Mouse (Mus musculus) CH12.LX (cell line): ENCODE measurements around the gene Best2. TPM values are rescaled to one million over a fixed set of nuclear protein-coding genes. Genes with fewer than 3 reads are reported as not detected.

Experiments
- DNase-seq: peaks from one replicate; pipeline ENCODE4 v3.0.0-alpha.2; 2013; ENCODE audit errors: extremely low read depth
- H3K27ac ChIP-seq: 2 replicates; pipeline ENCODE4 v1.5.1; 2012; ENCODE audit warnings: low read depth, mild to moderate bottlenecking, control low read depth, moderate library complexity; ENCODE audit not compliant: insufficient read depth
- H3K27me3 ChIP-seq: replicated peaks from 2 replicates; pipeline ENCODE3; 2012; ENCODE audit warnings: inconsistent platforms
- H3K36me3 ChIP-seq, 2 experiments: replicated peaks in 1 of 2; 2 replicates each; pipeline versions ENCODE3 to v1.6.1; 2012; ENCODE audit warnings: inconsistent platforms in 1 of 2, low read length in 1 of 2, mild to moderate bottlenecking in 1 of 2, mixed read lengths in 1 of 2, moderate library complexity in 1 of 2; ENCODE audit not compliant: control insufficient read depth in 1 of 2, insufficient read depth in 1 of 2
- H3K4me1 ChIP-seq, 2 experiments: 2 replicates each; pipeline ENCODE4 v1.6.1; 2012; ENCODE audit warnings: inconsistent platforms in 1 of 2, moderate library complexity in 1 of 2; ENCODE audit not compliant: insufficient read depth in 2 of 2, control insufficient read depth in 1 of 2
- H3K4me2 ChIP-seq: 2 replicates; pipeline ENCODE4 v1.6.1; 2012; ENCODE audit warnings: low read depth, mild to moderate bottlenecking, control low read depth; ENCODE audit not compliant: poor library complexity, insufficient read depth, severe bottlenecking
- H3K4me3 ChIP-seq, 3 experiments: fragments of 150-350 bp in 1 of 3; sonication (generic) in 1 of 3; replicated peaks in 1 of 3; 2 replicates each; pipeline versions ENCODE3 to v1.5.1; 2011 to 2012; ENCODE audit warnings: low read depth in 2 of 3, low read length in 2 of 3, mild to moderate bottlenecking in 2 of 3, moderate library complexity in 2 of 3, control low read depth in 1 of 3, improper control_type of control experiment in 1 of 3, inconsistent platforms in 1 of 3, mixed read lengths in 1 of 3; ENCODE audit not compliant: poor library complexity in 1 of 3
- H3K79me2 ChIP-seq: replicated peaks from 2 replicates; pipeline ENCODE4 v1.6.1; 2012; ENCODE audit warnings: mild to moderate bottlenecking, moderate library complexity; ENCODE audit not compliant: control insufficient read depth, poor library complexity, insufficient read depth, severe bottlenecking; ENCODE audit errors: extremely low read depth
- H3K9ac ChIP-seq: 2 replicates; pipeline ENCODE4 v1.6.1; 2012; ENCODE audit warnings: low read depth, mild to moderate bottlenecking, control low read depth, moderate library complexity; ENCODE audit not compliant: insufficient read depth
- H3K9me3 ChIP-seq: replicated peaks from 2 replicates; pipeline ENCODE3; 2012; ENCODE audit warnings: low read length, inconsistent platforms, mixed read lengths
- BHLHE40 ChIP-seq: IDR thresholded peaks from 2 replicates; pipeline ENCODE4 v1.6.1; 2011; ENCODE audit warnings: mild to moderate bottlenecking, low read depth, low read length, improper control_type of control experiment
- CHD1 ChIP-seq: IDR thresholded peaks from 2 replicates; pipeline ENCODE4 v1.6.1; 2012; ENCODE audit warnings: low read depth, low read length, improper control_type of control experiment, inconsistent platforms
- CHD2 ChIP-seq: IDR thresholded peaks from 2 replicates; pipeline ENCODE4 v1.6.1; 2011; ENCODE audit warnings: low read length, improper control_type of control experiment
- CTCF ChIP-seq, 2 experiments: IDR thresholded peaks in 1 of 2; conservative IDR thresholded peaks in 1 of 2; 2 replicates each; pipeline ENCODE4 v1.5.1; 2011 to 2012; ENCODE audit warnings: low read depth in 2 of 2, low read length in 2 of 2, improper control_type of control experiment in 1 of 2, inconsistent platforms in 1 of 2, mild to moderate bottlenecking in 1 of 2, moderate library complexity in 1 of 2
- E2F4 ChIP-seq: IDR thresholded peaks from 2 replicates; pipeline ENCODE4 v1.6.1; 2011; ENCODE audit warnings: low read depth, low read length, improper control_type of control experiment; ENCODE audit not compliant: insufficient replicate concordance
- ELF1 ChIP-seq: IDR thresholded peaks from 2 replicates; pipeline ENCODE4 v1.6.1; 2014; ENCODE audit warnings: low read depth, mild to moderate bottlenecking, inconsistent platforms, low read length, improper control_type of control experiment
- EP300 ChIP-seq: IDR thresholded peaks from 2 replicates; pipeline ENCODE4 v1.6.1; 2011; ENCODE audit warnings: low read length, improper control_type of control experiment
- ETS1 ChIP-seq: conservative IDR thresholded peaks from 2 replicates; pipeline ENCODE4 v1.6.1; 2012; ENCODE audit warnings: low read depth, mild to moderate bottlenecking, inconsistent platforms, low read length, improper control_type of control experiment, moderate library complexity
- GABPA ChIP-seq: IDR thresholded peaks from 2 replicates; pipeline ENCODE4 v1.6.1; 2012; ENCODE audit warnings: low read depth, low read length, improper control_type of control experiment, inconsistent platforms; ENCODE audit not compliant: insufficient replicate concordance
- IRF4 ChIP-seq: IDR thresholded peaks from 2 replicates; pipeline ENCODE4 v1.6.1; 2014; ENCODE audit warnings: low read depth, mild to moderate bottlenecking, inconsistent platforms, low read length, improper control_type of control experiment
- JUN ChIP-seq: IDR thresholded peaks from 2 replicates; pipeline ENCODE4 v1.6.1; 2011; ENCODE audit warnings: low read depth, mild to moderate bottlenecking, low read length, improper control_type of control experiment, moderate library complexity; ENCODE audit not compliant: insufficient read depth
- KAT2A ChIP-seq: IDR thresholded peaks from 2 replicates; pipeline ENCODE4 v1.6.1; 2012; ENCODE audit warnings: low read length, improper control_type of control experiment, inconsistent platforms; ENCODE audit not compliant: insufficient replicate concordance
- MAFK ChIP-seq: IDR thresholded peaks from 2 replicates; pipeline ENCODE4 v1.6.1; 2011; ENCODE audit warnings: low read length, improper control_type of control experiment; ENCODE audit not compliant: insufficient replicate concordance
- MAX ChIP-seq: IDR thresholded peaks from 2 replicates; pipeline ENCODE4 v1.6.1; 2011; ENCODE audit warnings: low read length, improper control_type of control experiment
- MAZ ChIP-seq: IDR thresholded peaks from 2 replicates; pipeline ENCODE4 v1.6.1; 2012; ENCODE audit warnings: low read depth, mild to moderate bottlenecking, inconsistent platforms, low read length, improper control_type of control experiment, moderate library complexity
- MXI1 ChIP-seq: IDR thresholded peaks from 2 replicates; pipeline ENCODE4 v1.6.1; 2011; ENCODE audit warnings: mild to moderate bottlenecking, low read depth, low read length, improper control_type of control experiment
- MYC ChIP-seq: IDR thresholded peaks from 2 replicates; pipeline ENCODE4 v1.6.1; 2011; ENCODE audit warnings: low read depth, mild to moderate bottlenecking, improper control_type of control experiment, low read length
- NELFE ChIP-seq: IDR thresholded peaks from 2 replicates; pipeline ENCODE4 v1.6.1; 2011; ENCODE audit warnings: low read depth, low read length, improper control_type of control experiment
- PAX5 ChIP-seq: IDR thresholded peaks from 2 replicates; pipeline ENCODE4 v1.6.1; 2012; ENCODE audit warnings: low read length, inconsistent platforms, mixed read lengths
- POLR2A ChIP-seq: IDR thresholded peaks from 2 replicates; pipeline ENCODE4 v1.6.1; 2011; ENCODE audit warnings: low read depth, mild to moderate bottlenecking, improper control_type of control experiment, low read length
- POLR2AphosphoS2 ChIP-seq: IDR thresholded peaks from 2 replicates; pipeline ENCODE4 v1.6.1; 2011; ENCODE audit warnings: low read depth, low read length, improper control_type of control experiment
- RCOR1 ChIP-seq: conservative IDR thresholded peaks from 2 replicates; pipeline ENCODE4 v1.6.1; 2012; ENCODE audit warnings: low read depth, mild to moderate bottlenecking, inconsistent platforms, low read length, improper control_type of control experiment
- SIN3A ChIP-seq: IDR thresholded peaks from 2 replicates; pipeline ENCODE4 v1.6.1; 2012; ENCODE audit warnings: low read length, improper control_type of control experiment, inconsistent platforms
- SMC3 ChIP-seq: IDR thresholded peaks from 2 replicates; pipeline ENCODE4 v1.6.1; 2011; ENCODE audit warnings: low read depth, low read length, improper control_type of control experiment
- TBP ChIP-seq: conservative IDR thresholded peaks from 2 replicates; pipeline ENCODE4 v1.6.1; 2011; ENCODE audit warnings: low read depth, low read length, improper control_type of control experiment
- TCF12 ChIP-seq: IDR thresholded peaks from 2 replicates; pipeline ENCODE4 v1.6.1; 2014; ENCODE audit warnings: low read depth, mild to moderate bottlenecking, inconsistent platforms, low read length, improper control_type of control experiment
- USF1 ChIP-seq: IDR thresholded peaks from 2 replicates; pipeline ENCODE4 v1.6.1; 2014; ENCODE audit warnings: low read depth, mild to moderate bottlenecking, inconsistent platforms, low read length, improper control_type of control experiment
- USF2 ChIP-seq: conservative IDR thresholded peaks from 2 replicates; pipeline ENCODE4 v1.6.1; 2011; ENCODE audit warnings: low read depth, low read length, improper control_type of control experiment
- ZC3H11A ChIP-seq: IDR thresholded peaks from 2 replicates; pipeline ENCODE4 v1.6.1; 2012; ENCODE audit warnings: low read depth, mild to moderate bottlenecking, inconsistent platforms, low read length, improper control_type of control experiment
- ZKSCAN1 ChIP-seq: IDR thresholded peaks from 2 replicates; pipeline ENCODE4 v1.6.1; 2012; ENCODE audit warnings: low read depth, inconsistent platforms, low read length, improper control_type of control experiment, borderline replicate concordance
- ZMIZ1 ChIP-seq: IDR thresholded peaks from 2 replicates; pipeline ENCODE4 v1.6.1; 2012; ENCODE audit warnings: low read depth, mild to moderate bottlenecking, inconsistent platforms, low read length, improper control_type of control experiment
- dilution Hi-C: fragments of 300-500 bp; cut with MboI; formaldehyde crosslinking; loops from 2 replicates; pipeline ENCODE4 v1.14.3; 2020; ENCODE audit warnings: low sequenced_read_pairs; ENCODE audit not compliant: extremely low pct_unique_long_range_greater_than_20kb, extremely low pct_ligation_motif_present
- in situ Hi-C: fragments of 300-500 bp; cut with MboI; formaldehyde crosslinking; loops from 3 replicates; pipeline ENCODE4 v1.14.3; 2019; ENCODE audit warnings: low sequenced_read_pairs, low pct_ligation_motif_present, low pct_unique_long_range_greater_than_20kb, mixed read lengths
- polyA plus RNA-seq: library from polyadenylated mRNA; unstranded; fragments of >175 nt; gene quantifications from 2 replicates; pipeline ENCODE4 v1.2.1, GENCODE M21; 2012; ENCODE audit warnings: low read depth; ENCODE audit not compliant: insufficient read length
- total RNA-seq, 2 experiments: library from RNA; depleted of rRNA; stranded (reverse); fragments of 300-350 nt in 1 of 2; fragments of >200 nt in 1 of 2; gene quantifications; 2 replicates each; pipeline ENCODE4 v1.2.3; 2012 to 2014

The Best2 gene
- total and polyA plus RNA-seq, 3 experiments: 0.23 TPM; not detected in 2

- TF ChIP-seq GABPA (no peak), MYC (peak; percentile 90), USF2 (no peak), RCOR1 (no peak; the same call in 1 of the 2 replicates), KAT2A (0 out of 2 replicates have a peak, but pooled peaks have one; percentile 44), CHD1 (peak; percentile 96; the same call in 1 of the 2 replicates), MAX (peak; percentile 86), ETS1 (peak; percentile 95), TCF12 (peak; percentile 90), CTCF (conservative IDR thresholded peaks at IDR 0.05 in 1 of 2, IDR thresholded peaks at IDR 0.05 in 1 of 2; ENCODE audit: low read depth in 2 of 2, low read length in 2 of 2) (no peak), USF1 (no peak), MAFK (0 out of 2 replicates have a peak, but pooled peaks have one; percentile 47), EP300 (peak; percentile 66; the same call in 1 of the 2 replicates), PAX5 (no peak), NELFE (peak; percentile 65; the same call in 1 of the 2 replicates), MAZ (peak; percentile 92), ZC3H11A (no peak)
Measured at GRCm38 (mm10) chr8:84980622-84981358, 33.5 kb downstream of the Best2 start (continued).

GRCm38 (mm10) chr8:84979599-84980421, 34.5 kb downstream of the Best2 start:
- Histone ChIP-seq H3K9ac (peak overlapping the region; percentile 87), H3K27me3 (no peaks in the 10 kb centered on the region), H3K79me2 (peaks cover 20% of the 10 kb centered on the region), H3K4me1 (peaks cover 29 to 52% of the 10 kb centered on the region in 2 experiments), H3K9me3 (no peaks in the 10 kb centered on the region), H3K4me2 (peak overlapping the region; percentile 96), H3K27ac (peak overlapping the region; percentile 94), H3K36me3 (peaks cover 6 to 8% of the 10 kb centered on the region in 2 experiments), H3K4me3 (peak overlapping the region; percentile 51 to 94 (median 68))
- dilution Hi-C loops (no loop called here), in situ Hi-C loops (no loop called here)
- peak; percentile 98 for DNase-seq
- peak; percentile 68 for TF ChIP-seq ELF1
- TF ChIP-seq CTCF (conservative IDR thresholded peaks at IDR 0.05 in 1 of 2, IDR thresholded peaks at IDR 0.05 in 1 of 2; ENCODE audit: low read depth in 2 of 2, low read length in 2 of 2): no peak
- no peak for TF ChIP-seq MAFK
- TF ChIP-seq USF2: no peak
- no peak for TF ChIP-seq JUN
- TF ChIP-seq MAZ: peak; percentile 89
- peak; percentile 64; the same call in 1 of the 2 replicates for TF ChIP-seq IRF4
- no peak for TF ChIP-seq ZKSCAN1
- TF ChIP-seq GABPA: no peak
- TF ChIP-seq SMC3: no peak
- peak; percentile 88 for TF ChIP-seq SIN3A
- TF ChIP-seq NELFE: 0 out of 2 replicates have a peak, but pooled peaks have one; percentile 12
- TF ChIP-seq KAT2A: 0 out of 2 replicates have a peak, but pooled peaks have one; percentile 25
- no peak for TF ChIP-seq POLR2AphosphoS2
- no peak for TF ChIP-seq E2F4
- TF ChIP-seq MXI1: peak; percentile 94
- peak; percentile 43; the same call in 1 of the 2 replicates for TF ChIP-seq TCF12
- TF ChIP-seq CHD2: peak; percentile 84
- no peak for TF ChIP-seq MYC
- 0 out of 2 replicates have a peak, but pooled peaks have one; percentile 55 for TF ChIP-seq RCOR1
- peak; percentile 41; the same call in 1 of the 2 replicates for TF ChIP-seq BHLHE40
- no peak for TF ChIP-seq EP300
- TF ChIP-seq ZMIZ1: no peak; the same call in 1 of the 2 replicates
- TF ChIP-seq TBP: peak; percentile 60
- TF ChIP-seq USF1: no peak
- peak; percentile 62 for TF ChIP-seq POLR2A
